In the genomic region with DNA sequence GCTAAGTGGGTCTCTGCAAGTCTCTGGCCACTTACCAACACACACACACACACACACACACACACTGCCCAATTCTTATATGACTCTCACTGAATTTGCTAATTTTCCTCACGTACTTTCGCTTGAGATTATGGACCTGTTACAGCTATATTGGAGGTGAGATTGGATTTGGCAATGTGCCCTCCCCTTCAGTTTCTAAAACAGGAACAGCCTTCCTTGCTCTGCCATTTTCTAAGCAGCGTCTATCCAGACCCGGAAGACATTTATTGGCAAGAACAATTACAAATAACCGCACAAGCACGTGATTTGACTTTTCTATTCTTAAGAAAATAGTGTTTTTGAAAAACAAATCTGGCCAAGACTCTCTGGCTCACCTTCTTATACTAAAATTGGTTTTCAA, we compare ENCODE assay signal across 18 mouse cellular contexts.
A peak's percentile ranks its signal among the peaks of the same experiment; 100 is the strongest.
DNase-seq lines count a peak whose midpoint lies in the region; ATAC-seq and TF ChIP-seq lines count a peak whose summit lies in the region.
"Had no signal": no experiment of that assay in that cellular context is flagged by ENCODE, and none has a peak within 500 bp of the region (broad histone marks: within the 10 kb centered on the region; RNA-seq: fewer than 3 reads in every experiment).

No protein-coding gene starts in this region.

- intact Hi-C loops in left cerebral cortex, postnatal 25 days (cut with DNase I), result no loop called here

- 44% methylated on average over 6 of the region's 6 CpGs for WGBS in forebrain, embryonic 13.5 days
- WGBS in forebrain, embryonic 10.5 days, result 81% methylated on average over 6 of the region's 6 CpGs
- 40% methylated on average over 6 of the region's 6 CpGs for WGBS in forebrain, embryonic 14.5 days
- 33% methylated on average over 6 of the region's 6 CpGs for WGBS in forebrain, embryonic 16.5 days
- 85% methylated on average over 6 of the region's 6 CpGs for WGBS in midbrain, embryonic 11.5 days

- peak; percentile 16; the same call in 1 of the 2 replicates for ATAC-seq in forebrain, embryonic 13.5 days
- ATAC-seq in forebrain, embryonic 14.5 days, result peak; percentile 57; the same call in 1 of the 2 replicates
- ATAC-seq in forebrain, embryonic 16.5 days, result peak; percentile 41
- ATAC-seq in midbrain, embryonic 11.5 days (ENCODE audit: low FRiP score), result no peak

- no peak overlapping the region for H3K4me2 ChIP-seq in forebrain, embryonic 13.5 days
- 0 out of 2 replicates have a peak overlapping the region, but pooled peaks have one; percentile 12 for H3K4me2 ChIP-seq in forebrain, embryonic 14.5 days (ENCODE audit: low read length)
- no peak overlapping the region for H3K4me2 ChIP-seq in forebrain, embryonic 16.5 days (ENCODE audit: low read length)
- no peak overlapping the region for H3K4me2 ChIP-seq in midbrain, embryonic 11.5 days
- H3K4me2 ChIP-seq: embryonic facial prominence, embryonic 13.5 days; embryonic facial prominence, embryonic 15.5 days had no signal

- DNase-seq in forebrain, embryonic 10.5 days (ENCODE audit: extremely low spot score, low spot score), result no peak
- DNase-seq in brain, embryonic 14.5 days (ENCODE audit: low read depth), result peak; percentile 67
- DNase-seq in forebrain, embryonic 14.5 days (ENCODE audit: low spot score), result peak; percentile 46
- DNase-seq in left cerebral cortex, postnatal 25 days (ENCODE audit: low spot score in 2 of 2), result no peak
- no peak for DNase-seq in midbrain, embryonic 11.5 days (ENCODE audit: low spot score, missing footprints)
- no peak for DNase-seq in frontal cortex, postnatal 25 days (ENCODE audit: low spot score in 2 of 2)
- DNase-seq: adrenal gland, adult 2 months; adrenal gland, postnatal 10 days; adrenal gland, postnatal 25 days; cerebellum, adult 11-12 months; cerebellum, adult 2 months; cerebellum, adult 9-10 months; cerebellum, postnatal 25 days had no signal

- TF ChIP-seq POLR2A in brain, embryonic 14.5 days (IDR thresholded peaks at IDR 0.05; ENCODE audit: borderline replicate concordance, extremely low read depth, insufficient read depth, insufficient read length, poor library complexity, severe bottlenecking), result no peak

- TF ChIP-seq CTCF in brain, embryonic 14.5 days (IDR thresholded peaks at IDR 0.05; ENCODE audit: borderline replicate concordance, extremely low read depth, insufficient read depth, insufficient read length), result no peak

- H3K36me3 ChIP-seq in forebrain, embryonic 13.5 days (ENCODE audit: poor library complexity, severe bottlenecking), result peaks cover 1% of the 10 kb centered on the region
- peaks cover under 1% of the 10 kb centered on the region for H3K36me3 ChIP-seq in forebrain, embryonic 10.5 days (replicated peaks)
- H3K36me3 ChIP-seq in forebrain, embryonic 14.5 days (ENCODE audit: control insufficient read depth, insufficient read depth, low read length), result peaks cover 2% of the 10 kb centered on the region; the same call in 1 of the 2 replicates
- peaks cover under 1% of the 10 kb centered on the region; the same call in 1 of the 2 replicates for H3K36me3 ChIP-seq in forebrain, embryonic 16.5 days (ENCODE audit: control insufficient read depth, insufficient read depth)
- no peaks in the 10 kb centered on the region for H3K36me3 ChIP-seq in midbrain, embryonic 11.5 days (ENCODE audit: control insufficient read depth, insufficient read depth, low read length)
- H3K36me3 ChIP-seq: embryonic facial prominence, embryonic 15.5 days had no signal

- no peak overlapping the region for H3K4me3 ChIP-seq in forebrain, embryonic 13.5 days
- H3K4me3 ChIP-seq in forebrain, embryonic 10.5 days, result no peak overlapping the region
- H3K4me3 ChIP-seq in forebrain, embryonic 14.5 days (ENCODE audit: low read depth, low read length), result no peak overlapping the region
- no peak overlapping the region for H3K4me3 ChIP-seq in forebrain, embryonic 16.5 days (replicated peaks; ENCODE audit: low read length)
- H3K4me3 ChIP-seq in midbrain, embryonic 11.5 days (ENCODE audit: low read depth, low read length), result no peak overlapping the region
- H3K4me3 ChIP-seq: embryonic facial prominence, embryonic 13.5 days; embryonic facial prominence, embryonic 15.5 days; erythroblast, embryonic 14.5 days had no signal

- H3K9ac ChIP-seq in forebrain, embryonic 13.5 days, result no peak overlapping the region
- no peak overlapping the region for H3K9ac ChIP-seq in forebrain, embryonic 14.5 days (ENCODE audit: low read length)
- H3K9ac ChIP-seq in forebrain, embryonic 16.5 days (replicated peaks; ENCODE audit: low read depth, low read length), result no peak overlapping the region
- H3K9ac ChIP-seq in midbrain, embryonic 11.5 days (ENCODE audit: low read length), result no peak overlapping the region
- H3K9ac ChIP-seq: embryonic facial prominence, embryonic 13.5 days; embryonic facial prominence, embryonic 15.5 days had no signal

- H3K27me3 ChIP-seq in forebrain, embryonic 13.5 days, result no peaks in the 10 kb centered on the region
- no peaks in the 10 kb centered on the region for H3K27me3 ChIP-seq in forebrain, embryonic 10.5 days (ENCODE audit: poor library complexity, severe bottlenecking)
- H3K27me3 ChIP-seq in forebrain, embryonic 14.5 days (replicated peaks; ENCODE audit: control insufficient read depth, insufficient read depth, low read length), result no peaks in the 10 kb centered on the region
- H3K27me3 ChIP-seq in forebrain, embryonic 16.5 days (replicated peaks; ENCODE audit: control insufficient read depth, insufficient read depth, low read length), result no peaks in the 10 kb centered on the region
- H3K27me3 ChIP-seq in midbrain, embryonic 11.5 days (ENCODE audit: control insufficient read depth, insufficient read depth, low read length), result no peaks in the 10 kb centered on the region
- H3K27me3 ChIP-seq: embryonic facial prominence, embryonic 13.5 days; embryonic facial prominence, embryonic 15.5 days had no signal

- no peaks in the 10 kb centered on the region for H3K9me3 ChIP-seq in forebrain, embryonic 13.5 days (replicated peaks)
- no peaks in the 10 kb centered on the region for H3K9me3 ChIP-seq in forebrain, embryonic 10.5 days
- H3K9me3 ChIP-seq in forebrain, embryonic 14.5 days (replicated peaks; ENCODE audit: control insufficient read depth, low read length), result no peaks in the 10 kb centered on the region
- H3K9me3 ChIP-seq in forebrain, embryonic 16.5 days (ENCODE audit: control insufficient read depth, low read length), result no peaks in the 10 kb centered on the region
- no peaks in the 10 kb centered on the region for H3K9me3 ChIP-seq in midbrain, embryonic 11.5 days (ENCODE audit: control insufficient read depth, low read length)
- H3K9me3 ChIP-seq: embryonic facial prominence, embryonic 13.5 days; embryonic facial prominence, embryonic 15.5 days had no signal

- peaks cover 13% of the 10 kb centered on the region; the same call in 1 of the 2 replicates for H3K4me1 ChIP-seq in forebrain, embryonic 13.5 days
- H3K4me1 ChIP-seq in forebrain, embryonic 10.5 days, result peaks cover 15% of the 10 kb centered on the region
- H3K4me1 ChIP-seq in forebrain, embryonic 14.5 days (ENCODE audit: control insufficient read depth, insufficient read depth, low read length), result peaks cover 2% of the 10 kb centered on the region; the same call in 1 of the 2 replicates
- peaks cover 7% of the 10 kb centered on the region for H3K4me1 ChIP-seq in forebrain, embryonic 16.5 days (replicated peaks; ENCODE audit: control insufficient read depth, insufficient read depth, low read length)
- no peaks in the 10 kb centered on the region for H3K4me1 ChIP-seq in midbrain, embryonic 11.5 days (ENCODE audit: control insufficient read depth, insufficient read depth, low read length)
- H3K4me1 ChIP-seq: embryonic facial prominence, embryonic 13.5 days; embryonic facial prominence, embryonic 15.5 days had no signal

- H3K27ac ChIP-seq in forebrain, embryonic 13.5 days, result 0 out of 2 replicates have a peak overlapping the region, but pooled peaks have one; percentile 8
- H3K27ac ChIP-seq in forebrain, embryonic 10.5 days, result no peak overlapping the region
- H3K27ac ChIP-seq in forebrain, embryonic 14.5 days (ENCODE audit: low read depth, low read length), result no peak overlapping the region; the same call in 1 of the 2 replicates
- peak overlapping the region; percentile 18; the same call in 1 of the 2 replicates for H3K27ac ChIP-seq in forebrain, embryonic 16.5 days (ENCODE audit: low read length)
- no peak overlapping the region for H3K27ac ChIP-seq in midbrain, embryonic 11.5 days (ENCODE audit: low read depth, low read length)
- H3K27ac ChIP-seq: embryonic facial prominence, embryonic 13.5 days; embryonic facial prominence, embryonic 15.5 days had no signal

Comparison
In these comparisons a context has a peak if more than half of its experiments do, and no peak if none do; other contexts are left out.
1. H3K27ac ChIP-seq: peak in forebrain, embryonic 13.5 days (single experiment) and forebrain, embryonic 16.5 days (single experiment); none in forebrain, embryonic 10.5 days (single experiment), forebrain, embryonic 14.5 days (single experiment) and midbrain, embryonic 11.5 days (single experiment).
2. DNase-seq: peak in brain, embryonic 14.5 days (single experiment) and forebrain, embryonic 14.5 days (single experiment); none in forebrain, embryonic 10.5 days (single experiment), left cerebral cortex, postnatal 25 days (0 of 2), midbrain, embryonic 11.5 days (single experiment) and frontal cortex, postnatal 25 days (0 of 2).